Mouse (Mus musculus): ENCODE measurements around the gene Fzd10.

The Fzd10 gene

GRCm38 (mm10) chr5:128601036-128602019, 684 bp downstream of the Fzd10 start:
- DNase-seq (ENCODE audit: low spot score in 2 of 2): no peak

DNA sequence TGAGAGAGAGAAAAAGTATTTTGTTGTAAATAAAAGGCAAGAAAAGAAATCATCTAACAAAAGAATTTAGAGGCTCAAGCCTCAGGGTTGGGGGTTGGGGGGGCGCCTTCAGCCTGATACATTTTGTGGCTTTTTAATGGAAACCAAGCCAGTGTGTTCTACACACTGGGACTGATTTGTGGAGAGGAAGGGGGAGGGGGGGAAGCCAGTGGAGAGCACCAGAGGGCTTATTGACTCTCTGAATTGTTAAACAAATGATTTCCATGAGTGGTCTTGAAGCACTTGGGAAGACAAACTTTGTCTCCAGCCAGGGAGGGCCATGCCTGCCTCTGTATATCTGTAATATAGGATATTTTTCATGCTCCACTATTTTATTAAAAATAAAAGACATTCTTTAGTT, 3.0 kb downstream of the Fzd10 start:
- DNase-seq (ENCODE audit: low spot score in 2 of 2): no peak

GRCm38 (mm10) chr5:128606596-128606995, 6.0 kb downstream of the Fzd10 start:
- DNase-seq (ENCODE audit: low spot score in 2 of 2): no peak

- DNase-seq (ENCODE audit: low spot score in 2 of 2): no peak
Observed at GRCm38 (mm10) chr5:128609091-128609490, 8.4 kb downstream of the Fzd10 start.

DNA sequence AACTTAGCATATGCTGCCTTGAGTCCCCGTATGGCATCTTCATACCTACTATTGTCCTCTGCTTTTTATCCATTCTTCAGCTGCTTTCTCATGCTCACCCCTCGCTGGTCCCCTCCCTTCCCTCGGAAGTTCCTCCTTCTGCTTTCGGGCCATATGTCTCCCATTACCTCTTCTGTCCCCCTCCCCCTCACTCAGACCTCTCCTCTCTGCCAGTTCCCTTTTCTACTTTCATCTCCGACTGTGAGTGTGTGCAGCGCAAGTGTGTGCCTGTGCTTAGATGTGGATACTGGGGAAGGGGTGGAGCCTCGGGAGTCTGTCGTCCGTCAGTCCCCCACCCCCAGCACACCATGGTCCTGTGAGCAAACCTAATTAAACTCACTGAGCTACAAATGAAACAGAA, 17.0 kb downstream of the Fzd10 start:
- no peak for DNase-seq (ENCODE audit: low spot score in 2 of 2)

- no peak for DNase-seq (ENCODE audit: low spot score in 2 of 2)
Observed at GRCm38 (mm10) chr5:128619987-128620386, 19.3 kb downstream of the Fzd10 start.

DNA sequence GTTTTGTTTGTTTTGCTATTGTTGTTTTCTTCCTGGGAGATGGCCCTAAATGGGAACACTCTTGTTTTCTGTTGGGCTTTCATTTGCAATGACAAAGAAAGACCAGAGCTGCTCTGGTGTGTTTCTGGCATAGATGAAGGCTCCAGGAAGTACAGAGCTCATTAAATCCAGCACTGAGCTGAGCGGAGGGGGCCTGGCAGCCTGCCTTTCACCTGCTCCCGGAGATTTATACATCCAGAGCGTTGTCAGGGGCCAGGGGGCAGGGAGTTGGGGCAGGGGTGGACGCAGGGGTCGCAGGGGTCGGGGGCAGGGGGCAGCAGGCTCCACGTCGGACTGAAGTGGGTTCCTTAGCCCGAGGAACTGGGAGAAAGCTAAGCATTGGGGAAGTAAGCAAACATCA, 19.8 kb downstream of the Fzd10 start:
- DNase-seq (ENCODE audit: low spot score in 2 of 2): no peak

DNA sequence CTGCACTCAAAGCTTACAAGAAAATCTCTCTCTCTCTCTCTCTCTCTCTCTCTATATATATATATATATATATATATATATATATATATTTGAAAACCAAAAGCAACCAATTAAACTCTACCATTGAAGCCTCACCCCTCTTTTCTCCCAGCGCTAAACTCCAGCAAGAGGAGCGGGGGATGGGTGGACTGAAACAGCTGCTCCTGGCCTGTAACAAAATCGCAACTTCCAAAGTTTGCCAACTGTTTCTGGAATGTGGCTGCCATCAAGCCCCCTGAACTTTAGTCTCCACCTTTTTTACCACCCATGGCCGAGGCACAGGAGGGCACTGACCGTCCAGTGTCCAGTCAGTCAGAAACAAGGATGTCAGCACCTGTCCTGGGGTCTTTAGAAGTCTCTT, 27.1 kb downstream of the Fzd10 start:
- no peak for DNase-seq (ENCODE audit: low spot score in 2 of 2)

DNA sequence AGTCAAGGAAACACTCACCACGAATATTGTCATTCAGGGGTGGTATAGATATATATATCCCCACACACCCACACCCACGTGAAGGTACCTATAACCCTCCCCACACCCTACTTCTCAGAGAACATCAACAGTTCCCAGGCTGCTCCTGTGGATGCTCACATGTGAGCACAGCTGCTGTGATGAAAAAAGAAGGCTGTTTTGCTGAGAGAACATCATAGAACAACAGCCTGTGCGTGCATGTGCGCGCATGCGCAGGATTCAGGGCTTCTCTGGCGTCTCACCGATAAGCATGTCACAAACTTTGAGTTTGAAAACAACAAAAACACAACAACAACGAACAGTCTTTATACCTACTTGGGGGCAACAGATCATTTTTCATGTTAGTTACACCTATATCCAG, 36.0 kb downstream of the Fzd10 start:
- DNase-seq (ENCODE audit: low spot score in 2 of 2): no peak

DNA sequence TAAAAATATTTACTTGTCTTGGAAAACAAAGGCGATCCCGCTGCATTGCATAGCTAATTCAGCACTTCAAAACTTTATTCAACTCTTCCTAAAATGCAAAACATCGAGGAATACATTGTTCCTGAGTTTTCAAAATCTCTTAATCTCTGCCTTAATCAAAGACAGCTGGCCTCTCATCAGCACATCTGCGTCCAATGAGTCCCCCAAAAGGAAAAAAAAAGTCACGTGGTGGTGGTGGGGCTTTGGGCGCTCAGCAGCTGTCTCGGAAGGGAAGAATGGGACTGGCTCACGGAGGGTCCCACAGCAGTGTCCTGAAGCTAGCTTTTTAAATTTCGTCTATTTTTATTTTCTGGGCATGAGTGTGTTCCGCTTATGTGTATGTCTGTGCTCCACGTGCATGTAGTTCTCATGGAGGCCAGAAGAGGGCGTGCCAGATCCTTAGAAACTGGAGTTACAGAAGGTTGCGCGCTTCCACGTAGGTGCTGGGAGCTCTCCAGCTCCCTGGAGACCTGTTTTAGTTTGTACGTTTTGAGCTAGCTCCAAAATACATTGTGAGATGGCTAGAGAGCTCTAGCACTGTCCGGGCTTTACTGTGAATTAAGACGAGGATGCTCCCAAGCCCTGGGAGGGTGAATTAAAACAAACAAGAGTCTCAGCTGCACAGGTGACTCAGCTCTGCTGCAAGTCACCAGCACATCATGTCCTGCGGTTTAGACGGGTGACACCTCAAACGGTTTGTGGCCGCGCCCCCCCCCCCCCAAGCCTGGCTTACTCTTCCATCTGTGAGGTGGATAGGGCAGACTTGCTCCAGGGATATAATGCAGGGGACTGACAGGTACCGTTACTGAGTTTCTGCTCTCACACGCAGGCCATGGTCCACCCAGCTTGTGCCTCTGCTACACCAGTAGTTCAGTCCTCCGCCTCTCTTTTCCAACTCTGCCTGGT, 36.7 kb downstream of the Fzd10 start:
- no peak for DNase-seq (ENCODE audit: low spot score in 2 of 2)

GRCm38 (mm10) chr5:128638716-128639115, 38.1 kb downstream of the Fzd10 start:
- DNase-seq (ENCODE audit: low spot score in 2 of 2): no peak

- no peak for DNase-seq (ENCODE audit: low spot score in 2 of 2)
Observed at GRCm38 (mm10) chr5:128643065-128643464, 42.4 kb downstream of the Fzd10 start.

- DNase-seq (ENCODE audit: low spot score in 2 of 2): no peak
Observed at GRCm38 (mm10) chr5:128645720-128646119, 45.1 kb downstream of the Fzd10 start.

DNA sequence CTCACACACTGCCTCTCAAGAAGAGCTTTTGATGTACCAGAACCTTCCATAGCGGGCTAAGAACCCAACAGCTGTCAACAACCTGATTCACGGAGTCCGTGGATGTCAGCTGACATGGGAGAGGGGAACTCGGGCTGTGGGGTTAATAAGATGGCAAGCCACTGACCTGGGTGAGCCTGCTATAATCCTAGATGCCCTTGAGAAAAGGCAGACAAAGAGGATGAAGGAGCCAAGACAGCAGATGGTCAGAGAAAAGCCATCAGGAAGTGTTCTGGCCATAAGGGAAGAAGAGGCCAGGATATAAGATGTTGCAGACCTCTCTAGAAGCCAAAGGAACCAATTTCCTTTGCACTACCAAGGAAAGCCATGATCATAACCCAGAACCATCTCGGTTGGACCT, 45.6 kb downstream of the Fzd10 start:
- DNase-seq (ENCODE audit: low spot score in 2 of 2): no peak

DNA sequence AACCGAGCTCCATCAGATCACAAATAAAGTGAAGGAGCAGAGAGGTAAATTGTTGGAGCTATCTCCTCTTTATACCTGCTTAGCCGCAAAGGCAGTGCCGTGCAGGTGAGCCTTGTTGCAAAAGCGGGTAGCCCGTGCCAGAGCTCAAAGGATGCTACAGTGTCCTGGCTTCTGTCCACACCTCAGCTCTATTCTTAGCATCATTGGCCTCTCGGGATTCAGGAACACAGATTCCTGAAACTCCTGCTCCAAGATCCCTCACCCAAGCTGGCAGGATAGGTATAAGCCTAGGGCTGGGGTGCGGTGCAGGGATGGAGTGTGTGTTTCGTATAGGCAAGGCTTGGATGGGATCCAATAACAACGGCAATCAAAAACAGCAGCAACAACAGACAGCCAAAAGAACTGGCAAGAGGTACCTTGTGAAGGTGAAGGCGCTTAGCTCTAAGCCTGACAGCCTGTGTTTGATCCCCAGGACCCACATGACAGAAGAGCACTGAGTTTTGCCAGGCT, 46.6 kb downstream of the Fzd10 start:
- DNase-seq (ENCODE audit: low spot score in 2 of 2): no peak

DNA sequence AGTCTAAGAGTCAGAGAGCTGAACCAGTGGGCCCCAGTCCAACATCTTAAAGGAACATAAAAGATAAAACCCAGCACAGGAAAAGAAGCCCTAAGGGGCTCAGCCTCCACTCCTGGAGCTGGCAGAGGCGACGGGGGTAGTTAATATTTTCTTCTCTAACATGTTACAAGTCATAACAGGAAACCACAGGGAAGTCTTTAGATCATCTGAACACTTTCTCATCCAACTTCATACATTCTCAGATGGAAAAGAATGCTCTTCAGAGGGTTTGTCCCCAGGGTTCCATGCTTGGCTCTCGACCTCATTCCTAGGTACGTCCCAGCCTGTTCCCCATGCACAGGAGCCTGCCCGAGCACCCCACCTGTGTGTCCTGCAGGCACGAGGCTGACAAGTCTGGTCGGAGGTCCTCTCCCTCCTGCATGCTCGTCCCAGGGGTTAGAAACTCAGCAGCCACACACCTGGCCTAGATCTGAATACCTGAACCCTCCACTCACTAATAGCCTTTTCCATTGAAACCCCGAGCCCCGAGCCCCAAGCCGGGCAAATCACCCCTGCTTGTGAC, 48.8 kb downstream of the Fzd10 start:
- no peak for DNase-seq (ENCODE audit: low spot score in 2 of 2)

All from urinary bladder, postnatal 4 days (tissue).